ENCODE assay signal across 8 mouse cellular contexts in the genomic region with DNA sequence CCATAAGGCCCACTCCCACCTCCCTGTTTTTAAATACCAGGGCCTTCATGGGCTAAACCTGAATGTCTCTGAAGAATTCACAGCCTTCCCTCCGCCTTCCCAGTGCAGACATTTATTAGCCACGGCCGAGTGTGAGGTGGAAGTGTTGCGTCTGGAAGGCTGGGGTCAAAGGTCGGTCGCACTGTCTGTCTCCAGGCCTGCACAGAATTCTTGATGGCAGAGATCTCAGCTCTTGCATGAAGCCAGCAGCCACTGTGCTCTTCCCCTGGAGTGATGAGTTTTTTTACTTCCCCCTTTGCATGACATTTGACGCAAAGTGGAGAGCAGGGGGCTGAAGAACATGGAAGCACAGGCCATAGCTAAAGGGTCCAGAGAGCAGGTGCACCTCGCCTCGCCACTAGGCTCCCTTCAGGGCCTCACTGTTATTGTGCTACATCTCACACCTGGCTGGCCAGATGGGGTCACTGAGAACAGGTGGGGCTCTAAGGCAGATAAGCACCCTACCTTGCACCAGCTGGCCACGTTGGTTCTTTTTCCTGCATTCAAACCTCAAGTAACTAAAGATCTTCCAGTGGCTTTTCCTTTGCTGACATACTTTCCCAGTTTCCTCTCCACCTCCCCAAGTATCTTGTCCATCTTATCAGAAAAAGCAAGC.
DNase-seq lines count a peak whose midpoint lies in the region; ATAC-seq lines count a peak whose summit lies in the region.

No protein-coding gene starts in this region.

- peak overlapping the region; percentile 24 for H3K27ac ChIP-seq in kidney, embryonic 15.5 days
- peak overlapping the region; percentile 95 for H3K27ac ChIP-seq in forebrain, embryonic 12.5 days
- peak overlapping the region; percentile 69 for H3K27ac ChIP-seq in neural tube, embryonic 15.5 days (replicated peaks)

- no peak overlapping the region for H3K4me2 ChIP-seq in kidney, embryonic 15.5 days
- peak overlapping the region; percentile 40 for H3K4me2 ChIP-seq in forebrain, embryonic 12.5 days
- no peak overlapping the region for H3K4me2 ChIP-seq in neural tube, embryonic 15.5 days

- peaks cover 10% of the 10 kb centered on the region; the same call in 1 of the 2 replicates for H3K36me3 ChIP-seq in kidney, embryonic 15.5 days
- H3K36me3 ChIP-seq in forebrain, embryonic 12.5 days (replicated peaks), result no peaks in the 10 kb centered on the region
- H3K36me3 ChIP-seq in neural tube, embryonic 15.5 days, result no peaks in the 10 kb centered on the region

- WGBS in kidney, embryonic 15.5 days, result 48% methylated on average over 10 of the region's 10 CpGs
- WGBS in forebrain, embryonic 12.5 days, result 54% methylated on average over 10 of the region's 10 CpGs
- 38% methylated on average over 10 of the region's 10 CpGs for WGBS in neural tube, embryonic 15.5 days

- H3K27me3 ChIP-seq in kidney, embryonic 15.5 days, result no peaks in the 10 kb centered on the region
- no peaks in the 10 kb centered on the region for H3K27me3 ChIP-seq in forebrain, embryonic 12.5 days
- H3K27me3 ChIP-seq in neural tube, embryonic 15.5 days (replicated peaks), result no peaks in the 10 kb centered on the region

- H3K9me3 ChIP-seq in kidney, embryonic 15.5 days (replicated peaks), result no peaks in the 10 kb centered on the region
- no peaks in the 10 kb centered on the region for H3K9me3 ChIP-seq in forebrain, embryonic 12.5 days
- H3K9me3 ChIP-seq in neural tube, embryonic 15.5 days (replicated peaks), result no peaks in the 10 kb centered on the region

- H3K4me1 ChIP-seq in kidney, embryonic 15.5 days, result peaks cover 85% of the 10 kb centered on the region
- peaks cover 90% of the 10 kb centered on the region for H3K4me1 ChIP-seq in forebrain, embryonic 12.5 days
- H3K4me1 ChIP-seq in neural tube, embryonic 15.5 days, result peaks cover 74% of the 10 kb centered on the region

- no peak for DNase-seq in kidney, adult 18-20 months
- peak; percentile 34 to 67 for DNase-seq in kidney, postnatal 36 days
- DNase-seq in ovary, adult 18-20 months (ENCODE audit: low spot score), result no peak
- no peak for DNase-seq in frontal cortex, postnatal 14 days (ENCODE audit: low spot score in 2 of 2)

- H3K9ac ChIP-seq in kidney, embryonic 15.5 days, result no peak overlapping the region
- H3K9ac ChIP-seq in forebrain, embryonic 12.5 days, result 0 out of 2 replicates have a peak overlapping the region, but pooled peaks have one; percentile 12
- no peak overlapping the region for H3K9ac ChIP-seq in neural tube, embryonic 15.5 days (replicated peaks)

- ATAC-seq in kidney, embryonic 15.5 days (replicated peaks; ENCODE audit: low FRiP score), result no peak
- peak; percentile 24; the same call in 1 of the 2 replicates for ATAC-seq in forebrain, embryonic 12.5 days (ENCODE audit: low FRiP score)
- ATAC-seq in neural tube, embryonic 15.5 days (ENCODE audit: low FRiP score), result no peak
- ATAC-seq in activated CD4-positive, CD25-positive, alpha-beta regulatory T cell, adult 4 months, result no peak

- H3K4me3 ChIP-seq in kidney, embryonic 15.5 days (replicated peaks), result no peak overlapping the region
- no peak overlapping the region for H3K4me3 ChIP-seq in forebrain, embryonic 12.5 days (replicated peaks)
- no peak overlapping the region for H3K4me3 ChIP-seq in neural tube, embryonic 15.5 days (replicated peaks)

Comparison
In these comparisons a context has a peak if more than half of its experiments do, and no peak if none do; other contexts are left out.
1. DNase-seq: peak in kidney, postnatal 36 days (2 of 2); none in kidney, adult 18-20 months (single experiment), ovary, adult 18-20 months (single experiment) and frontal cortex, postnatal 14 days (0 of 2).
2. H3K27ac ChIP-seq: peak in every context shown above with its lines; median percentile 95 in forebrain, embryonic 12.5 days; 69 in neural tube, embryonic 15.5 days; 24 in kidney, embryonic 15.5 days.